Mouse (Mus musculus): ENCODE results near the gene Rpl15.

DNA sequence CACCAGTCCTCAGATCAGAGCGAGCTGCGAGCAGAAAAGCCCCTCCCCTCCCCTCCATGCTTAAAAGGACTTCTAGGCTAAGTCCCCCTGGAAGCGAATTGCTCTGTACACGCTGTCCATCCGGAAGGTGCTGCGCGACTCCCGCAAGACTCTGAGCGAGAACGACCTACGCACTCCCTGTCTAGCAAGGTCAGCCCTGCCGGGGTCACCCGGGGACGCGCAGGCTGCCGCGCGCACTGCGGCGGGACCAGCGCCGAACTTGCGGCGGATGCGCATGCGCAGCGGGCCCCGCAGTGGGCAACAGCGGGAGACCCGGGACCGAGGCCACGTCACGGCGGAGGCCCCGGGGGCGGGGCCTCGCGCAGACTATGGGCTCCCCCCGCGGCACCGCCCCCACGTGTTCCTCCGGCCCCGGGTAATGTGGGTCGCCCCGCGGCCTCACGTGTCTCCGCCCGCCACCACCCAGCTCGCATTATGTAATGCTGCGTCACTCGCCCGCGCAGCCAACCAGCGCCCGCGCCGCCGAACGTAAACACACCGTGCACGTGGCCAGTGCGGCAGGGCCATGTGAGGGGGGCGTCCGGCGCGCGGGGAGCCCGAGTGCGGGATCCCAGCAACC lies 33.0 kb downstream of the Rpl15 start:
- no peak for TF ChIP-seq CTCF (IDR thresholded peaks at IDR 0.05; ENCODE audit: extremely low read depth, insufficient read depth, insufficient read length, insufficient replicate concordance)
- TF ChIP-seq POLR2A (IDR thresholded peaks at IDR 0.05; ENCODE audit: low read depth, low read length) = no peak

Measured in spleen, adult 2 months (tissue).